Mouse (Mus musculus) G1E-ER4 (cell line): Measurements from ENCODE around the gene Gsk3a. TPM values are rescaled to one million over a fixed set of nuclear protein-coding genes. Genes with fewer than 3 reads are reported as not detected.

Source experiments
- GATA1 ChIP-seq: IDR thresholded peaks from one replicate; pipeline ENCODE4 v1.8.0; 2012; ENCODE audit warnings: low read length, inconsistent platforms
- polyA plus RNA-seq: library from polyadenylated mRNA; stranded (reverse); fragments of >175 nt; gene quantifications from 2 replicates; pipeline ENCODE4 v1.2.3, GENCODE M21; 2012

Gsk3a gene
- polyA plus RNA-seq, 1 experiment = 188 TPM

DNA sequence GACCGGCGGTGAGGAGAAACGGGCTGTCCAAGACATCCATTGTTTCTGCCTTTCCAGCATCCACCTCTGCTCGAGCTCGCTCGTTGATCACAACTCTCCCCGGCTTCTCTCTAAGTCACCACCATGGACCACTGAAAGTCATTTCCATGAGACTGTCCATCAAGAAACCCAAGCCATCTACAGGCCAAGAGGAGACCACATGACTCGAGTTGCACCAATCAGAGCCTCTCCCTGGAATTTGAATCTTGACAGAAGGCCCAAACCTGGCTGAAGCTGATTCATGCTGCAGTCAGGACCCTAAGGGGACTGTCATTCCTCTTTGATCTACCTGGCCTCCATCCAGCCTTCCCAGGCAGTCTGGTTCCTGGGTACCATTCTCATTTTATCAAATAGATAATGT, 45.5 kb downstream of the Gsk3a start:
- no peak for TF ChIP-seq GATA1

DNA sequence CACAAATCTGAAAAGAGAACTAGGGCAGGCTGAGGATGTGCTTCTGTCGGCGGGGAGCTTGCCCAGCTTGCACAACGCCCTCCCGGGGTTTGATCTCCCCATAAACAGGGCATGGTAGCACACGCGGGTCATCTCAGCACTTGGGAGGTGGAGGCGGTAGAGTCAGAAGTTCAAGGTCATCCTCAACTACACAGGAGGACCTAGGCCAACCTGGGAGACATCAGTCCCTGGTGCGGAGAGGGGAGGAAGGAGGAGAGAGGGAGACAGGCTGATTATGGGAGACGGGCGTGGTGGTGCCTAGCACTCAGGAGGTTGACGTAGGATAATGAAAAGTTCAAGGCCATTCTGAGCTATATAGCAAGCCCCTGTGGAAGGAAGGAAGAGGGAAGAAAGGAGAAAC, 46.8 kb downstream of the Gsk3a start:
- TF ChIP-seq GATA1 = no peak

DNA sequence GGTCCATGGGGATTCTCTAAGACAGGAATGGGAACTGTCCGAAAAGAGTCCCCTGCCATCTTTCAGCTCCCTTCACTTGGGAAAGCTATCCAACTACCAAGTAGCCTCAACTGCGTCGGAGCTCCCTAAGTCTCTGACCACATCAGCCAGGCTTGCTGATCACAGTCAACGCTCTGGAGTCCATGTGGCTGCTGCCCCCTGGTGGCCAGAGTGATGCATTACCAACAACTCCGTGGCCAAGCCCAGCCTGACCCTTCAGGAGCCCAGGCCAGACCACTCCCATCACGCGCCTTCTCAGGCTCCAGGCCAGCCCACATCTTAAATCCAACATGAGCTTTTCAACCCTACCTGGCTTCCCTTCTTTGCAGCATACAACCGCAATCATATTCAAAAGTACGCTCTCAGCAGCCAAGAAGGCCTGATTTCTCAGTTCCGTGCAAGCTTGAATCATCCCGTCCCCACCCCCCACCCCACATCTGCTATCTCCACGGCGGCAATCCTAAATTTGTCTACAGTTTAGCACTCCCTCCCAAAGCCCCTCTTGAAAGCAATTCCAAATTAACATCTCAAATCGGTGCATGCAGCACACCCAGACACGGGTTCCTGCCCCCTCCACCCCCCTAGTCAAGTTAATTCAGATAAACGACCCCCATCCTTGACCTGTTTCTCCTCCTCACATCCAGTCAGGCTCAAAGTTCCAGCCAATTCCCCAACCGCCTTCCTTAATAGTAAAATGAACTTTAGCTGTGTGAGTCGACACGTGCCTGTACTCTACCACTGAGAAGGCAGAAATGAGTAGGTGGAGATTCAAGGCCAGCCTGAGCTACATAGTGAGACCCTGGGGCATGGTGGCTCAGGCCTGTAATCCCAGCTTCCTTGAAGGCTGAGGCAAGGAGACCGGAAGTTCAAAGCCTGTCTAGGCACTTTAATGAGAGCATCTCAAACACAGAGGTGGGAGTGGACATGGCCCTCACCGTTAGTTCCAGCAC, 49.7 kb downstream of the Gsk3a start:
- TF ChIP-seq GATA1 = no peak

DNA sequence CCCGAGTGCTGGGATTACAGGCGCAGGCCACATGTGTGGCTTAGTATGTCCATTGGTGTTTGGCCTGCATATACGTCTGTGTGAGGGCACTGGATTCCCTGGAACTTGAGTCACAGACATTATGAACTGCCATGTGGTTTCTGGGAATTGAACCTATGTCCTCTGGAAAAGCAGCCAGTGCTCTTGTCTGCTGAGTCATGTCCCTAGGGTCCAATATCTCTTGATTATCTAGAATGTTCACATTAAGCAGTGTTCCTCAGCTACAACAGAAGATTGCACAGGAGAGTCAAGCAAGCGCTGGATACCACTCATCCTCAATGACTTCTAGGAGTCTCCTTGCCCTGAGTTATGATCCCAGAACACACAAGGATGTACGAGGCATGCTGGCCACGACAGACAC, 53.6 kb downstream of the Gsk3a start:
- TF ChIP-seq GATA1 = no peak

DNA sequence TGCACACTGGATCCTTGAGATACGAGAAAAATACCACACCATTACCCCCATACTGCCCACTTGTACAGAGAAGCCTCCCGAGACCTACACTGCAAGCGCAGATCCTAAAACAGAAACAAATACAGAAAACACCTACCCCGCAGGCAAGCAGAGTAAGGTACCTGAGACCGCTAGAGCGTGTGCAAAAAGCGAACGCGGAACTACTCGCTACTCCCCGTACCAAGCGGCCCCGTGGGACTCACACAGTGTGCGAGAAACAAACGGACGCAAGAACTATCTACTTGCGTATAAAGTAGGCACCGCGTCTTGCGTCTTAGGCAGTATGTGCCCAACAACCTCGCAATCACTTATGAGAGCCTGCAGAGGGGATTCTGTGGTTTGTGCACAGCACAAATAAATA, 55.8 kb downstream of the Gsk3a start:
- no peak for TF ChIP-seq GATA1

DNA sequence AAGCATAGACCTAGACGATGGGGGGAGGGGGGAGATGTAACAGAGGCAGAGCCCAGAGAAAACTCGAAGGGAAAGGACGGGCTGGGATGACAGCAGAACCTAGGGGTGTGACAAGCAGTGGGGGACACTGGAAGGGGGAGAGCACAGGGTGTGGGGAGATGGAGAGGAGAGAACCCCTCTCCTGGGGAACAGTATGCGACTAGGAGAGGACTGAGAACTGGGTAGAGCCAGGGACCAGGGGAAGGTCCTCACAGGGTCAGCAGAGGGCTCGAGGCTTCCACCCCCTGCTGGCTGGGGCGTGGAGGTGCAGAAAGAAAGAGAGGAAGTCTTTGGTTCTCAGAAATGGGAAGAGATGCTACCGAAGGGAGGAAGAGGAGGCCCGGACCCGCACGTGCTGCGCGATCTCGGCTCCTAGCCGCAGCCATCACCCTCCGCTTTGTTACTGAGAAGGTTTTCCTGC, 56.3 kb downstream of the Gsk3a start:
- no peak for TF ChIP-seq GATA1

DNA sequence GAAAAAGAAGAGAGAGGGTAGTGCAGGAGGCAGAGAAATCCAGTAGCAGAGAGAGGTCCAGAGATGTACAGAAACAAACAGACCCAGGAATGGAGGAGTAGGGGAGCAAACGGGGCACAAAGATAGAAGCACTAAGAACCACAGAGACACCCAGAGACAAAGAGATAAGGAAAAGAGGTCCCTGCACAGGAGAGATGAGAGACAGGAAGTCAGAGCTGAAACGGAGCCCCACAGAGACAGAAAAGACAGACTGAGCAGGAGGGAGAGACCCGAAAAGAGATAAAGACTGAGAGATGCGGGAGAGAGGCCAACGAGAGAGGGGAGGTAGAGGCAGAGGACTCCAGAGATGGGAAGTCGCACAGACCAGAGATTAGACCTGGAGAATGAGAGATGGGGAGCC, 57.1 kb downstream of the Gsk3a start:
- no peak for TF ChIP-seq GATA1

DNA sequence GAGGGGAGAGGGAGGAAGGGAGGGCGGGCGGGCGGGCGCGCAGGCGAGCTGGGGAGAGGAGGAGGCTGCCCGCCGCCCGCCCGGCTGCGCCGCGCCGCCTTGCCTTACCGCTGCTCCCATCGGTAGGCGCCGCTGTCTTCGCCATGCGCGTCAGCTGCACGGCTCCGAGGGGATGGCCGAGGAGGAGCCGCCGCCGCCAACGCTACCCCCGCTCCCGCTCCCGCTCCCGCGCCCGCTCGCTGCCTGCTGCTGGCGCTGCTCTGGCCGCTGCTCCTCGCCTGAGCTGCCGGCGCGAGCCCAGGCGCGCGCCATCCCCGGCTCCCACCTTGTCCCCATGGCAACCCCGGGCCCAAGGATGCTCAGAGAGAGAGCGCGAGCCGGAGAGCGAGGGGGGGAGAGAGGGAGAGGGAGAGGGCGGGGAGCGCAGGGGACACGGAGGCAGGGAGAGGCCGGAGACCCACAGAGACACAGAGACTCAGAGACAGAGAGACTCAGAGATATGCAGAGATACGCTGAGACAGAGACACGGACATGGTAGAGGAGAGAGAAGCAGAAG, 58.0 kb downstream of the Gsk3a start, which contains the start of gene Pou2f2:
TSS of gene Pou2f2 (minus strand) at position 121 of the 556 bp plus-strand sequence.
- no peak for TF ChIP-seq GATA1

DNA sequence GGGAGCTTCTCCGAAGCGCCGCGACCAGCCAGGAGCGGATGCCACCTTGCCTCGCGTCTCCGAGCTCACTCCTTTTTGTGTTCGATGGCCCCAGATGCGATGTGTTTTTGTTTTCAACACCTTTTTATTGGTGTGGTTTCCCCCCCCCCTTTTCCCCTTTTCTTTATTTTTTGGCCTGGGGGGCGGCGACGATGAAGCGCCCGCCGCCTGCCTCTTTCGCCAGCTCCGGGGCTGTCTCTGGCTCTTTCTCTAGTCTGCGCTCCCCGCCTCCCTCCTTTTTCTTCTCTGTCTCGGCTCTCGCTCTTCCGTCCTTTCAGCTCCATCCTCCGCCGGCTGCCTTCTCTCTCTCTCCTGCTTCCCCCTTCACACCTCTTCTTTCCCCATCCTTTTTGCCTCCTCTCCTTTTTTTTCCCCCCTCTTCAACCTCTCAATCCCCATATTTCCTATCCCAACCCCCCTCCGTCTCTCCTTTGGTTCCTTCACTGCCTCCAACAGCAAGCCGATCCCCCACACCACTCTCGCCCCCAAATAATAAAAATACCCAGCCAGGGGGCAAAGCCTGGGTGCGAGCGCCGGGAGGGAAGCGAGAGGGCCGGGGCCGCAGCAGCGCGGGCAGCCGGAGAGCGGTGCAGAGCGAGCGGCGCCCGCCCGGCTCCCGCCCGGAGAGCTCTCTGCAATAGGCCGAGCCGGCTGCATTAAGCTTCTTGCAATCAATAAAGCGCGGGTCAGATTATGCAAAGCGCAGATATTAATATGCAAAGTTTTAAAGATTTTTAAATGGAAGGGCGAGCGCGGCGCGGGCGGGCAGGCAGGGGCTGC, 58.7 kb downstream of the Gsk3a start:
- TF ChIP-seq GATA1 = no peak

DNA sequence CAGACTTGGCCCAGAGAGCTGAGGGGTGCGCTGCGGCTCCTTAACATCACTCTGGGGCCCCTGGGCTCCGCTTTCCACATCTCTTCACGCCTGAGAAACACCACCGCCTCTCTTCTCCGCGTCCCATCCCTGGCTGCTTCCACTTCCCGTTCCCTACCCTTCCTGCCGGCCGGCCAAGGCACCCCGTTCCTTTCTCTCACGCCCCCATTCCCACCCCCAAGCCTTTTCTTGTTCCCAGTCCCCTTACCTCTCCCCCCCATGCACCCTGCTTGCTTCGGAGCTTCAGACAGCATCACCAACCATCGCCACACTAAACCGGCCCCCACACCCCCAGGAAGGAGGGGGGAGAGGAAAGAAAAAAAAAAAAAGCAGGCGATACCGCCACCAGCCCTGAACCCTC, 59.3 kb downstream of the Gsk3a start:
- no peak for TF ChIP-seq GATA1

Other genes starting within 250 kb of the Gsk3a start
- gene Atp1a3, start 231.9 kb downstream of the Gsk3a start, polyA plus RNA-seq = 0.05 and 0.12 TPM in 2 replicates
- gene Grik5, start 165.5 kb downstream of the Gsk3a start, polyA plus RNA-seq = 137 and 175 TPM in 2 replicates
- gene Zfp574, start 165.3 kb downstream of the Gsk3a start, polyA plus RNA-seq = 70.8 and 77.5 TPM in 2 replicates
- 0.38 and 0.41 TPM in 2 replicates for gene Pou2f2, start 58.1 kb downstream of the Gsk3a start, polyA plus RNA-seq
- 81.6 and 102 TPM in 2 replicates for gene Dedd2, start 17.2 kb downstream of the Gsk3a start, polyA plus RNA-seq
- gene Zfp526, start 16.4 kb downstream of the Gsk3a start, polyA plus RNA-seq = 56.1 and 57.4 TPM in 2 replicates
- gene Erf, start 12.9 kb upstream of the Gsk3a start, polyA plus RNA-seq = 136 and 176 TPM in 2 replicates
- gene Cic, start 29.9 kb upstream of the Gsk3a start, polyA plus RNA-seq = 729 and 741 TPM in 2 replicates
- gene Pafah1b3, start 60.1 kb upstream of the Gsk3a start, polyA plus RNA-seq = 119 and 158 TPM in 2 replicates
- gene Prr19, start 63.6 kb upstream of the Gsk3a start, polyA plus RNA-seq = 0.06 TPM in 1 of 2 replicates, not detected in the other
- gene Tmem145, start 68.3 kb upstream of the Gsk3a start, polyA plus RNA-seq = 0.06 TPM in 1 of 2 replicates, not detected in the other
- 34.5 and 36.9 TPM in 2 replicates for gene Megf8, start 79.3 kb upstream of the Gsk3a start, polyA plus RNA-seq
- not detected in 2 replicates for gene Cnfn, start 131.9 kb upstream of the Gsk3a start, polyA plus RNA-seq
- 14.8 and 17.6 TPM in 2 replicates for gene Lipe, start 160.9 kb upstream of the Gsk3a start, polyA plus RNA-seq
- not detected in 2 replicates for gene Cxcl17, start 175.0 kb upstream of the Gsk3a start, polyA plus RNA-seq
- not detected in 2 replicates for gene Ceacam1, start 239.8 kb upstream of the Gsk3a start, polyA plus RNA-seq